Mouse (Mus musculus) forebrain, postnatal 0 days (tissue): Measurements from ENCODE around the gene Tprn. TPM values are rescaled to one million over a fixed set of nuclear protein-coding genes. Genes with fewer than 3 reads are reported as not detected.
A peak's percentile ranks its signal among the peaks of the same experiment; 100 is the strongest.

Experiments used
- ATAC-seq: fragments of 200-750 bp; cut with Nextera tagmentation; 2 replicates; pipeline ENCODE4 v1.8.0; 2017; ENCODE audit warnings: mild to moderate bottlenecking, moderate library complexity
- DNase-seq: peaks from one replicate; pipeline ENCODE4 v3.0.0-alpha.2; 2015
- H3K27ac ChIP-seq: fragments of 300-500 bp; sonication (generic); 2 replicates; pipeline ENCODE4 v1.5.1; 2014; ENCODE audit warnings: low read depth, mild to moderate bottlenecking, antibody characterized with exemption, low read length, moderate library complexity, mixed read lengths
- H3K27me3 ChIP-seq: fragments of 300-500 bp; sonication (generic); 2 replicates; pipeline ENCODE4 v1.6.1; 2014; ENCODE audit warnings: mild to moderate bottlenecking, low read length, mixed read lengths; ENCODE audit not compliant: insufficient read depth
- H3K36me3 ChIP-seq: fragments of 300-500 bp; sonication (generic); 2 replicates; pipeline ENCODE4 v1.6.1; 2014; ENCODE audit warnings: mild to moderate bottlenecking, moderate library complexity; ENCODE audit not compliant: insufficient read depth
- H3K4me1 ChIP-seq: fragments of 300-500 bp; sonication (generic); 2 replicates; pipeline ENCODE4 v1.6.1; 2014; ENCODE audit warnings: antibody characterized with exemption; ENCODE audit not compliant: insufficient read depth
- H3K4me2 ChIP-seq: fragments of 300-500 bp; sonication (generic); 2 replicates; pipeline ENCODE4 v1.6.1; 2014; ENCODE audit warnings: low read depth, mild to moderate bottlenecking, moderate library complexity
- H3K4me3 ChIP-seq: fragments of 300-500 bp; sonication (generic); 2 replicates; pipeline ENCODE4 v1.5.1; 2014; ENCODE audit warnings: low read depth, low read length, mixed read lengths
- H3K9ac ChIP-seq: fragments of 300-500 bp; sonication (generic); 2 replicates; pipeline ENCODE4 v1.6.1; 2014; ENCODE audit warnings: mild to moderate bottlenecking
- H3K9me3 ChIP-seq: fragments of 300-500 bp; sonication (generic); 2 replicates; pipeline ENCODE4 v1.6.1; 2016; ENCODE audit warnings: low read length
- CTCF ChIP-seq: sonication (generic); IDR thresholded peaks from 2 replicates; pipeline ENCODE4 v1.5.1; 2016; ENCODE audit warnings: antibody characterized with exemption, control low read depth, low read depth
- WGBS: fragments of 180-500 bp; shearing (Covaris S2); extraction: QIAGEN DNeasy Blood & Tissue Kit; methylation state at CpG from one replicate; pipeline ENCODE4 v1.1.7; 2014; 5-methylcytosine and 5-hydroxymethylcytosine counted together
- polyA plus RNA-seq: library from polyadenylated mRNA; unstranded; fragments of >200 nt; fragmentation: Nextera tagmentation; extraction: Ambion mirVana; gene quantifications from 2 replicates; pipeline ENCODE4 v1.2.1, GENCODE M21; 2015
- total RNA-seq: library from RNA; depleted of rRNA; stranded (reverse); fragments of >200 nt; gene quantifications from 2 replicates; pipeline ENCODE4 v1.2.3, GENCODE M21; 2014

Gene Tprn
- total and polyA plus RNA-seq, 2 experiments from 2014 or later = 18.1 to 18.8 TPM

GRCm38 (mm10) chr2:25263623-25264285, 1.3 kb downstream of the Tprn start:
- DNase-seq (no peak), ATAC-seq (no peak)
- 21% methylated on average over 12 of the region's 12 CpGs for WGBS
- Histone ChIP-seq H3K27ac (no peak overlapping the region), H3K9me3 (no peaks in the 10 kb centered on the region), H3K4me3 (peak overlapping the region; percentile 76), H3K9ac (peak overlapping the region; percentile 66), H3K4me2 (peak overlapping the region; percentile 91), H3K4me1 (peaks cover 33% of the 10 kb centered on the region), H3K36me3 (peaks cover 4% of the 10 kb centered on the region; the same call in 1 of the 2 replicates), H3K27me3 (no peaks in the 10 kb centered on the region)
- no peak for TF ChIP-seq CTCF

- Histone ChIP-seq H3K4me3 (no peak overlapping the region), H3K27ac (no peak overlapping the region), H3K9me3 (no peaks in the 10 kb centered on the region), H3K27me3 (no peaks in the 10 kb centered on the region), H3K4me2 (peak overlapping the region; percentile 91), H3K36me3 (peaks cover 9% of the 10 kb centered on the region), H3K9ac (no peak overlapping the region; the same call in 1 of the 2 replicates), H3K4me1 (peaks cover 33% of the 10 kb centered on the region)
- 82% methylated on average over 5 of the region's 5 CpGs for WGBS
- DNase-seq = no peak
- no peak for ATAC-seq
- no peak for TF ChIP-seq CTCF
Measured at GRCm38 (mm10) chr2:25264286-25264660, 1.9 kb downstream of the Tprn start.

GRCm38 (mm10) chr2:25264851-25265250, 2.4 kb downstream of the Tprn start:
- no peak for ATAC-seq

GRCm38 (mm10) chr2:25265897-25266656, 3.7 kb downstream of the Tprn start:
- ATAC-seq = no peak
- Histone ChIP-seq H3K27me3 (no peaks in the 10 kb centered on the region), H3K4me2 (peak overlapping the region; percentile 35), H3K9ac (peak overlapping the region; percentile 35), H3K4me1 (peaks cover 36% of the 10 kb centered on the region), H3K27ac (peak overlapping the region; percentile 16; the same call in 1 of the 2 replicates), H3K9me3 (no peaks in the 10 kb centered on the region), H3K36me3 (peaks cover 25% of the 10 kb centered on the region), H3K4me3 (0 out of 2 replicates have a peak overlapping the region, but pooled peaks have one; percentile 5)
- no peak for TF ChIP-seq CTCF
- DNase-seq = no peak
- 51% methylated on average over 6 of the region's 6 CpGs for WGBS

More at GRCm38 (mm10) chr2:25264851-25265250, 2.4 kb downstream of the Tprn start:
- TF ChIP-seq CTCF = no peak
- no peaks in the 10 kb centered on the region for H3K9me3 ChIP-seq
- H3K9ac ChIP-seq = no peak overlapping the region; the same call in 1 of the 2 replicates
- H3K27me3 ChIP-seq = no peaks in the 10 kb centered on the region
- DNase-seq = no peak
- peaks cover 33% of the 10 kb centered on the region for H3K4me1 ChIP-seq
- 51% methylated on average over 3 of the region's 3 CpGs for WGBS
- no peak overlapping the region for H3K27ac ChIP-seq
- peaks cover 13% of the 10 kb centered on the region for H3K36me3 ChIP-seq
- H3K4me3 ChIP-seq = no peak overlapping the region
- H3K4me2 ChIP-seq = peak overlapping the region; percentile 91

GRCm38 (mm10) chr2:25266720-25267119, 4.3 kb downstream of the Tprn start:
- no peak for TF ChIP-seq CTCF
- no peak for DNase-seq
- H3K4me2 ChIP-seq = peak overlapping the region; percentile 35
- H3K27me3 ChIP-seq = no peaks in the 10 kb centered on the region
- ATAC-seq = no peak
- no peak overlapping the region for H3K9ac ChIP-seq
- peaks cover 42% of the 10 kb centered on the region for H3K4me1 ChIP-seq
- 0 out of 2 replicates have a peak overlapping the region, but pooled peaks have one; percentile 16 for H3K27ac ChIP-seq
- H3K9me3 ChIP-seq = no peaks in the 10 kb centered on the region
- peaks cover 25% of the 10 kb centered on the region for H3K36me3 ChIP-seq
- 22% methylated on average over 2 of the region's 2 CpGs for WGBS
- H3K4me3 ChIP-seq = no peak overlapping the region

- Histone ChIP-seq H3K9ac (no peak overlapping the region), H3K27ac (no peak overlapping the region), H3K27me3 (no peaks in the 10 kb centered on the region), H3K4me3 (no peak overlapping the region), H3K4me1 (peaks cover 42% of the 10 kb centered on the region), H3K36me3 (peaks cover 25% of the 10 kb centered on the region), H3K4me2 (0 out of 2 replicates have a peak overlapping the region, but pooled peaks have one; percentile 35), H3K9me3 (no peaks in the 10 kb centered on the region)
- ATAC-seq (no peak), DNase-seq (no peak)
- no peak for TF ChIP-seq CTCF
Measured at GRCm38 (mm10) chr2:25267241-25267640, 4.8 kb downstream of the Tprn start.
